In genomic region chr7:141092051-141092735, GRCm38 (mm10) we compare ENCODE assay signal across 8 mouse cellular contexts. TPM values are rescaled to one million over a fixed set of nuclear protein-coding genes. Genes with fewer than 3 reads are reported as not detected.
A peak's percentile ranks its signal among the peaks of the same experiment; 100 is the strongest.
DNase-seq lines count a peak whose midpoint lies in the region; ATAC-seq and TF ChIP-seq lines count a peak whose summit lies in the region.

No protein-coding gene starts in this region.

- TF ChIP-seq CTCF in cortical plate, adult 2 months (IDR thresholded peaks at IDR 0.05; ENCODE audit: extremely low read depth, insufficient read depth, low read length): peak; percentile 39; the same call in 1 of the 2 replicates

- no peak for TF ChIP-seq POLR2A in cortical plate, adult 2 months (IDR thresholded peaks at IDR 0.05; ENCODE audit: extremely low read depth, insufficient read depth, low read length)

- no peak overlapping the region for H3K4me3 ChIP-seq in cortical plate, adult 2 months (ENCODE audit: insufficient read depth, low read length)
- H3K4me3 ChIP-seq in limb, embryonic 13.5 days: peak overlapping the region; percentile 27
- no peak overlapping the region for H3K4me3 ChIP-seq in midbrain, embryonic 14.5 days (replicated peaks; ENCODE audit: low read depth, low read length)

- no peak overlapping the region for H3K27ac ChIP-seq in cortical plate, adult 2 months (ENCODE audit: insufficient read depth, low read length)
- H3K27ac ChIP-seq in limb, embryonic 13.5 days: no peak overlapping the region
- no peak overlapping the region for H3K27ac ChIP-seq in midbrain, embryonic 14.5 days (replicated peaks; ENCODE audit: low read depth, low read length)

- DNase-seq in left cerebral cortex, adult 18-20 months (ENCODE audit: low spot score in 2 of 2): peak; percentile 31 to 49
- no peak for DNase-seq in left cerebral cortex, adult 8-10 months (ENCODE audit: low spot score in 2 of 2)
- peak; percentile 88 for DNase-seq in gastrocnemius, postnatal 14 days
- peak; percentile 28 for DNase-seq in hindlimb bud, embryonic 11.5 days (ENCODE audit: extremely low spot score, low read depth, low spot score)
- DNase-seq in midbrain, embryonic 14.5 days: peak; percentile 75
- peak; percentile 83 to 86 for DNase-seq in spleen, postnatal 14 days (ENCODE audit: low spot score in 2 of 2)

- no peaks in the 10 kb centered on the region for H3K4me1 ChIP-seq in cortical plate, adult 2 months (ENCODE audit: control insufficient read depth, insufficient read depth, low read length)
- H3K4me1 ChIP-seq in limb, embryonic 13.5 days: peaks cover 20% of the 10 kb centered on the region
- 0 out of 2 replicates have a peak, but pooled peaks cover 5% of the 10 kb centered on the region for H3K4me1 ChIP-seq in midbrain, embryonic 14.5 days (ENCODE audit: control insufficient read depth, insufficient read depth, low read length)

- H3K9ac ChIP-seq in limb, embryonic 13.5 days: no peak overlapping the region
- H3K9ac ChIP-seq in midbrain, embryonic 14.5 days (replicated peaks; ENCODE audit: low read length): no peak overlapping the region

- no peaks in the 10 kb centered on the region for H3K36me3 ChIP-seq in limb, embryonic 13.5 days
- H3K36me3 ChIP-seq in midbrain, embryonic 14.5 days (ENCODE audit: control insufficient read depth, insufficient read depth, low read length): no peaks in the 10 kb centered on the region

- peaks cover 61% of the 10 kb centered on the region for H3K27me3 ChIP-seq in limb, embryonic 13.5 days
- H3K27me3 ChIP-seq in midbrain, embryonic 14.5 days (ENCODE audit: control insufficient read depth, insufficient read depth, low read length): peaks cover 11% of the 10 kb centered on the region

- H3K9me3 ChIP-seq in limb, embryonic 13.5 days: no peaks in the 10 kb centered on the region
- no peaks in the 10 kb centered on the region for H3K9me3 ChIP-seq in midbrain, embryonic 14.5 days (ENCODE audit: control insufficient read depth, low read length)

- intact Hi-C loops in gastrocnemius, postnatal 14 days (cut with DNase I; ENCODE audit: low total_unique reads): loop anchor here (2.0 kb wide), 1 partner anchor 85 kb away; no protein-coding TSS in a partner anchor

- 5% methylated on average over 37 of the region's 37 CpGs for WGBS in limb, embryonic 13.5 days
- WGBS in midbrain, embryonic 14.5 days: 5% methylated on average over 37 of the region's 37 CpGs

- peak; percentile 81; the same call in 1 of the 2 replicates for ATAC-seq in limb, embryonic 13.5 days (ENCODE audit: low FRiP score, low read depth)
- ATAC-seq in midbrain, embryonic 14.5 days (ENCODE audit: low FRiP score, low TSS enrichment): peak; percentile 72

- peak overlapping the region; percentile 60 for H3K4me2 ChIP-seq in limb, embryonic 13.5 days (replicated peaks)
- H3K4me2 ChIP-seq in midbrain, embryonic 14.5 days (ENCODE audit: low read length): peak overlapping the region; percentile 41

RNA-seq across cellular contexts. Expression of gene Sigirr, which starts 8.2 kb away (rescaled TPM):
- total RNA-seq in left cerebral cortex, adult 18-20 months (2021): 1 to 10 TPM; 2.1 to 2.3 TPM
- total RNA-seq in left cerebral cortex, adult 8-10 months (2022): 1 to 10 TPM; 2.3 to 2.6 (median 2.5) TPM
- 4.0 and 4.3 TPM in 2 replicates for polyA plus RNA-seq in cortical plate, adult 2 months (2012; rRNA removed)
- total RNA-seq in gastrocnemius, postnatal 14 days (2021): 1 to 10 TPM; 2.8 to 3.2 TPM
- 2.7 and 3.1 TPM in 2 replicates for polyA plus RNA-seq in limb, embryonic 13.5 days (2015; fragmentation: Nextera tagmentation; extraction: Ambion mirVana)
- 1.2 and 2.1 TPM in 2 replicates for polyA plus RNA-seq in midbrain, embryonic 14.5 days (2014; fragmentation: Nextera tagmentation; extraction: Ambion mirVana)

RNA-seq across cellular contexts. Expression of gene Pkp3, which starts 14.2 kb away (rescaled TPM):
- total RNA-seq in left cerebral cortex, adult 18-20 months (2021): under 1 TPM; 0.26 to 0.33 TPM
- under 1 TPM in 1 of 4 experiments, not detected in 3; 0.57 TPM for total RNA-seq in left cerebral cortex, adult 8-10 months (2022)
- 0.06 and 0.15 TPM in 2 replicates for polyA plus RNA-seq in cortical plate, adult 2 months (2012; rRNA removed)
- not detected for total RNA-seq in gastrocnemius, postnatal 14 days (2021)
- 23.9 and 25.5 TPM in 2 replicates for polyA plus RNA-seq in limb, embryonic 13.5 days (2015; fragmentation: Nextera tagmentation; extraction: Ambion mirVana)
- not detected in 2 replicates for polyA plus RNA-seq in midbrain, embryonic 14.5 days (2014; fragmentation: Nextera tagmentation; extraction: Ambion mirVana)

RNA-seq across cellular contexts. Expression of gene Ano9, which starts 25.4 kb away (rescaled TPM):
- total RNA-seq in left cerebral cortex, adult 18-20 months (2021): not detected
- total RNA-seq in left cerebral cortex, adult 8-10 months (2022): not detected
- 0.08 TPM in 1 of 2 replicates, not detected in the other for polyA plus RNA-seq in cortical plate, adult 2 months (2012; rRNA removed)
- total RNA-seq in gastrocnemius, postnatal 14 days (2021): not detected
- 1.3 and 2.1 TPM in 2 replicates for polyA plus RNA-seq in limb, embryonic 13.5 days (2015; fragmentation: Nextera tagmentation; extraction: Ambion mirVana)
- 0.14 and 0.18 TPM in 2 replicates for polyA plus RNA-seq in midbrain, embryonic 14.5 days (2014; fragmentation: Nextera tagmentation; extraction: Ambion mirVana)

RNA-seq across cellular contexts. Expression of gene Ptdss2, which starts 30.0 kb away (rescaled TPM):
- 10 to 100 TPM; 43.9 to 51.1 TPM for total RNA-seq in left cerebral cortex, adult 18-20 months (2021)
- 10 to 100 TPM; 48.4 to 57.7 (median 52.3) TPM for total RNA-seq in left cerebral cortex, adult 8-10 months (2022)
- 57.6 and 58.9 TPM in 2 replicates for polyA plus RNA-seq in cortical plate, adult 2 months (2012; rRNA removed)
- 10 to 100 TPM; 15.5 to 21.9 TPM for total RNA-seq in gastrocnemius, postnatal 14 days (2021)
- 85.5 and 89.2 TPM in 2 replicates for polyA plus RNA-seq in limb, embryonic 13.5 days (2015; fragmentation: Nextera tagmentation; extraction: Ambion mirVana)
- polyA plus RNA-seq in midbrain, embryonic 14.5 days (2014; fragmentation: Nextera tagmentation; extraction: Ambion mirVana): 69.4 and 77.6 TPM in 2 replicates

RNA-seq across cellular contexts. Expression of gene B4galnt4, which starts 31.3 kb away (rescaled TPM):
- total RNA-seq in left cerebral cortex, adult 18-20 months (2021): 10 to 100 TPM; 85.9 to 86.1 TPM
- 10 to 100 TPM; 64.5 to 81.0 (median 79.2) TPM for total RNA-seq in left cerebral cortex, adult 8-10 months (2022)
- polyA plus RNA-seq in cortical plate, adult 2 months (2012; rRNA removed): 109 and 125 TPM in 2 replicates
- total RNA-seq in gastrocnemius, postnatal 14 days (2021): under 1 TPM in 1 of 2 experiments, not detected in 1; 0.23 TPM
- polyA plus RNA-seq in limb, embryonic 13.5 days (2015; fragmentation: Nextera tagmentation; extraction: Ambion mirVana): 21.5 and 26.9 TPM in 2 replicates
- 44.1 and 56.0 TPM in 2 replicates for polyA plus RNA-seq in midbrain, embryonic 14.5 days (2014; fragmentation: Nextera tagmentation; extraction: Ambion mirVana)

Comparison
In these comparisons a context has a peak if more than half of its experiments do, and no peak if none do; other contexts are left out.
1. DNase-seq: peak in left cerebral cortex, adult 18-20 months (2 of 2), gastrocnemius, postnatal 14 days (single experiment), hindlimb bud, embryonic 11.5 days (single experiment), midbrain, embryonic 14.5 days (single experiment) and spleen, postnatal 14 days (2 of 2); none in left cerebral cortex, adult 8-10 months (0 of 2).